Comparison of ENCODE assay signal across 9 mouse cellular contexts in the genomic region with DNA sequence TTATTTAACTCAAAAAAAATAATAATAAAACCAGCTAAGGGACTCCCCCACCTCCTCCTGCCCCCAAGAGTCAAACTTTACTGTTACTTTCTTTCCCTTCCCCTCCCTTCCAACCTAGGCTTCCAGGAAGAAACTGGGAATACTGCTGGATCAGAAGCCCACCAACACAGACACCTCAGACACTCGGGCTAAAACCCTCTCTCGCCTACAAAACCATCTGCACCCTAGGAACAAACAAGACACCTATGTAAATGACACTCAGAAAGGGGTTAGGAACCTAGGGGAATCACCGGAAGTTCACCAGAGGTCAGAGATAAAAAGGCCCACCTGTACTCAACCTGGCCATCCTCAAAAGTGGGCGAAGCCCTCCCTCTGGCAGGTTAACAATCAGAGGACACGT. TPM values are rescaled to one million over a fixed set of nuclear protein-coding genes. Genes with fewer than 3 reads are reported as not detected.
DNase-seq lines count a peak whose midpoint lies in the region; ATAC-seq and TF ChIP-seq lines count a peak whose summit lies in the region.
"Had no signal": no experiment of that assay in that cellular context is flagged by ENCODE, and none has a peak within 500 bp of the region (broad histone marks: within the 10 kb centered on the region; RNA-seq: fewer than 3 reads in every experiment).

No protein-coding gene starts in this region.

- TF ChIP-seq CTCF in lung, embryonic 14.5 days (IDR thresholded peaks at IDR 0.05; ENCODE audit: low read depth), result no peak
- no peak for TF ChIP-seq CTCF in intestine, postnatal 0 days (IDR thresholded peaks at IDR 0.05; ENCODE audit: low read depth)

- H3K4me3 ChIP-seq in heart, embryonic 13.5 days, result no peak overlapping the region
- H3K4me3 ChIP-seq in lung, embryonic 14.5 days (ENCODE audit: low read depth, low read length), result no peak overlapping the region
- no peak overlapping the region for H3K4me3 ChIP-seq in intestine, postnatal 0 days (ENCODE audit: low read depth, low read length)

- H3K4me1 ChIP-seq in heart, embryonic 13.5 days, result peaks cover 41% of the 10 kb centered on the region
- peaks cover 14% of the 10 kb centered on the region for H3K4me1 ChIP-seq in lung, embryonic 14.5 days (ENCODE audit: insufficient read depth)
- H3K4me1 ChIP-seq in intestine, postnatal 0 days (replicated peaks; ENCODE audit: control insufficient read depth, insufficient read depth, low read length), result peaks cover 15% of the 10 kb centered on the region

- H3K9me3 ChIP-seq in heart, embryonic 13.5 days, result no peaks in the 10 kb centered on the region
- H3K9me3 ChIP-seq in lung, embryonic 14.5 days (ENCODE audit: low read depth, low read length), result no peaks in the 10 kb centered on the region
- H3K9me3 ChIP-seq in intestine, postnatal 0 days (ENCODE audit: control insufficient read depth), result no peaks in the 10 kb centered on the region

- peak overlapping the region; percentile 6; the same call in 1 of the 2 replicates for H3K9ac ChIP-seq in heart, embryonic 13.5 days
- no peak overlapping the region; the same call in 1 of the 2 replicates for H3K9ac ChIP-seq in lung, embryonic 14.5 days
- H3K9ac ChIP-seq in intestine, postnatal 0 days (ENCODE audit: low read depth, low read length), result no peak overlapping the region

- no peak for ATAC-seq in heart, embryonic 13.5 days (ENCODE audit: extremely low read depth, insufficient number of reproducible peaks, low FRiP score, low TSS enrichment)
- no peak for ATAC-seq in lung, embryonic 14.5 days (ENCODE audit: insufficient read depth)
- ATAC-seq in intestine, postnatal 0 days, result no peak

- peak overlapping the region; percentile 65; the same call in 1 of the 2 replicates for H3K27ac ChIP-seq in heart, embryonic 13.5 days (replicated peaks)
- peak overlapping the region; percentile 90 for H3K27ac ChIP-seq in lung, embryonic 14.5 days (ENCODE audit: low read depth)
- H3K27ac ChIP-seq in intestine, postnatal 0 days (ENCODE audit: low read depth, low read length), result no peak overlapping the region

- no peaks in the 10 kb centered on the region for H3K27me3 ChIP-seq in heart, embryonic 13.5 days (replicated peaks)
- H3K27me3 ChIP-seq in lung, embryonic 14.5 days (ENCODE audit: insufficient read depth, low read length), result no peaks in the 10 kb centered on the region
- H3K27me3 ChIP-seq in intestine, postnatal 0 days (replicated peaks; ENCODE audit: control insufficient read depth, insufficient read depth, low read length), result no peaks in the 10 kb centered on the region
- H3K27me3 ChIP-seq: Patski had no signal

- no peak overlapping the region for H3K4me2 ChIP-seq in heart, embryonic 13.5 days
- H3K4me2 ChIP-seq in lung, embryonic 14.5 days, result no peak overlapping the region
- H3K4me2 ChIP-seq in intestine, postnatal 0 days (replicated peaks; ENCODE audit: low read depth), result 0 out of 2 replicates have a peak overlapping the region, but pooled peaks have one; percentile 13

- WGBS in heart, embryonic 13.5 days, result 50% methylated on average over 5 of the region's 5 CpGs
- WGBS in lung, embryonic 14.5 days, result 26% methylated on average over 5 of the region's 5 CpGs
- WGBS in intestine, postnatal 0 days, result 43% methylated on average over 5 of the region's 5 CpGs

- no peaks in the 10 kb centered on the region for H3K36me3 ChIP-seq in heart, embryonic 13.5 days
- no peaks in the 10 kb centered on the region for H3K36me3 ChIP-seq in lung, embryonic 14.5 days (ENCODE audit: insufficient read depth)
- no peaks in the 10 kb centered on the region for H3K36me3 ChIP-seq in intestine, postnatal 0 days (ENCODE audit: control insufficient read depth, insufficient read depth)

- DNase-seq in heart, postnatal 4 days, result no peak
- no peak for DNase-seq in lung, embryonic 14.5 days
- no peak for DNase-seq in lung, postnatal 14 days
- peak; percentile 47 for DNase-seq in ES-CJ7 (ENCODE audit: low read depth, low spot score)
- no peak for DNase-seq in adrenal gland, adult 2 months
- no peak for DNase-seq in liver

RNA-seq across cellular contexts. Expression of gene Sorl1, which starts 15.0 kb away (rescaled TPM):
- 2.9 and 3.7 TPM in 2 replicates for polyA plus RNA-seq in heart, embryonic 13.5 days (2015; fragmentation: Nextera tagmentation; extraction: Ambion mirVana)
- total RNA-seq in heart, postnatal 4 days (2021), result 1 to 10 TPM; 5.1 to 5.3 TPM
- 15.3 and 19.8 TPM in 2 replicates for polyA plus RNA-seq in lung, embryonic 14.5 days (2014; fragmentation: Nextera tagmentation; extraction: Ambion mirVana)
- 2.8 and 3.6 TPM in 2 replicates for polyA plus RNA-seq in intestine, postnatal 0 days (2015; fragmentation: Nextera tagmentation; extraction: Ambion mirVana)
- 10 to 100 TPM; 20.7 to 27.2 TPM for total RNA-seq in adrenal gland, adult 2 months (2021)
- polyA plus RNA-seq in adrenal gland, adult 2 months (2012; rRNA removed), result 11.4 and 13.4 TPM in 2 replicates
